Mouse (Mus musculus) ES-E14 (cell line): Measurements from ENCODE around the gene Tm6sf2.

Experiments
- MAFK ChIP-seq: IDR thresholded peaks from 2 replicates; pipeline ENCODE4 v1.6.1; 2014; ENCODE audit warnings: mild to moderate bottlenecking, low read depth, low read length, inconsistent platforms; ENCODE audit not compliant: insufficient read depth
- ZNF384 ChIP-seq: IDR thresholded peaks from 2 replicates; pipeline ENCODE4 v1.6.1; 2012; ENCODE audit warnings: low read depth, low read length, inconsistent platforms

GRCm38 (mm10) chr8:70111192-70111795 is 38.6 kb downstream of the Tm6sf2 start:
- no peak for TF ChIP-seq MAFK
- no peak for TF ChIP-seq ZNF384
